Mouse (Mus musculus) embryonic facial prominence, embryonic 10.5 days (tissue): ENCODE results near the gene Sept1. TPM values are rescaled to one million over a fixed set of nuclear protein-coding genes. Genes with fewer than 3 reads are reported as not detected.

ENCODE experiments used
- DNase-seq: peaks from one replicate; pipeline ENCODE4 v3.0.0-alpha.2; 2017; ENCODE audit warnings: low spot score
- H3K27ac ChIP-seq: fragments of 300-500 bp; sonication (generic); replicated peaks from 2 replicates; pipeline ENCODE4 v1.5.1; 2016; ENCODE audit warnings: mild to moderate bottlenecking
- H3K27me3 ChIP-seq: fragments of 300-500 bp; sonication (generic); replicated peaks from 2 replicates; pipeline ENCODE4 v1.6.1; 2016; ENCODE audit warnings: low read depth, mild to moderate bottlenecking; ENCODE audit not compliant: poor library complexity, severe bottlenecking
- H3K36me3 ChIP-seq: fragments of 300-500 bp; sonication (generic); replicated peaks from 2 replicates; pipeline ENCODE4 v1.6.1; 2016; ENCODE audit warnings: mild to moderate bottlenecking, moderate library complexity
- H3K4me1 ChIP-seq: fragments of 300-500 bp; sonication (generic); 2 replicates; pipeline ENCODE4 v1.6.1; 2016
- H3K4me3 ChIP-seq: fragments of 300-500 bp; sonication (generic); 2 replicates; pipeline ENCODE4 v1.5.1; 2016; ENCODE audit warnings: mild to moderate bottlenecking, moderate library complexity
- H3K9me3 ChIP-seq: fragments of 300-500 bp; sonication (generic); 2 replicates; pipeline ENCODE4 v1.6.1; 2016; ENCODE audit warnings: mild to moderate bottlenecking
- WGBS: fragments of 180-500 bp; shearing (Covaris S2); methylation state at CpG from one replicate; pipeline ENCODE4 v1.1.7; 2016; 5-methylcytosine and 5-hydroxymethylcytosine counted together
- polyA plus RNA-seq: library from polyadenylated mRNA; unstranded; fragments of >200 nt; fragmentation: Nextera tagmentation; extraction: Ambion mirVana; gene quantifications from 2 replicates; pipeline ENCODE4 v1.2.1, GENCODE M21; 2016

Gene Sept1
- polyA plus RNA-seq, 1 experiment from 2014 or later: 27.3 TPM

- no peak for DNase-seq
- Histone ChIP-seq H3K27me3 (no peaks in the 10 kb centered on the region), H3K4me3 (no peak overlapping the region), H3K4me1 (peaks cover 20% of the 10 kb centered on the region), H3K27ac (no peak overlapping the region), H3K36me3 (peaks cover 49% of the 10 kb centered on the region), H3K9me3 (peaks cover 14% of the 10 kb centered on the region; the same call in 1 of the 2 replicates)
- 94% methylated on average over 2 of the region's 2 CpGs for WGBS
Observed at GRCm38 (mm10) chr7:127270256-127270655, 37.3 kb upstream of the Sept1 start.

DNA sequence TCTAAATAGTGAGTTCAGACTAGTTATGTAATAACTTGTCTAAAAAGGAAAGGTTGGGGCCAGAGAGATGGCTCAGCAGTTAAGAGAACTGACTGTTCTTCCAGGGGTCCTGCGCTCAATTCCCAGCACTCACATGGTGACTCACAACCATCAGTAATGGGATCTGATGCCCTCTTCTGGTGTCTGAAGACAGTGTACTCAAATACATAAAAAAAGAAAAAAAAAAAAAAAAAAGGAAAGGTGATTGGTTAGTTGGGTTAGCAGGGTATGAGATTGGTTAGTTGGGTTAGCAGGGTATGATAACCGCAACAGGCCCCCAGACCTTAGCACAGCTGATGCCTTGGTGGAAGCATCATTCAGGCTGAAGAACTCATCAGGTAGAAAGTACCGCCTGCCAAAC is 30.6 kb upstream of the Sept1 start:
- Histone ChIP-seq H3K27ac (no peak overlapping the region), H3K36me3 (peaks cover 11% of the 10 kb centered on the region), H3K9me3 (peaks cover 3% of the 10 kb centered on the region; the same call in 1 of the 2 replicates), H3K4me1 (peaks cover 18% of the 10 kb centered on the region), H3K27me3 (no peaks in the 10 kb centered on the region), H3K4me3 (no peak overlapping the region)
- WGBS: 91% methylated on average over 3 of the region's 3 CpGs
- no peak for DNase-seq

DNA sequence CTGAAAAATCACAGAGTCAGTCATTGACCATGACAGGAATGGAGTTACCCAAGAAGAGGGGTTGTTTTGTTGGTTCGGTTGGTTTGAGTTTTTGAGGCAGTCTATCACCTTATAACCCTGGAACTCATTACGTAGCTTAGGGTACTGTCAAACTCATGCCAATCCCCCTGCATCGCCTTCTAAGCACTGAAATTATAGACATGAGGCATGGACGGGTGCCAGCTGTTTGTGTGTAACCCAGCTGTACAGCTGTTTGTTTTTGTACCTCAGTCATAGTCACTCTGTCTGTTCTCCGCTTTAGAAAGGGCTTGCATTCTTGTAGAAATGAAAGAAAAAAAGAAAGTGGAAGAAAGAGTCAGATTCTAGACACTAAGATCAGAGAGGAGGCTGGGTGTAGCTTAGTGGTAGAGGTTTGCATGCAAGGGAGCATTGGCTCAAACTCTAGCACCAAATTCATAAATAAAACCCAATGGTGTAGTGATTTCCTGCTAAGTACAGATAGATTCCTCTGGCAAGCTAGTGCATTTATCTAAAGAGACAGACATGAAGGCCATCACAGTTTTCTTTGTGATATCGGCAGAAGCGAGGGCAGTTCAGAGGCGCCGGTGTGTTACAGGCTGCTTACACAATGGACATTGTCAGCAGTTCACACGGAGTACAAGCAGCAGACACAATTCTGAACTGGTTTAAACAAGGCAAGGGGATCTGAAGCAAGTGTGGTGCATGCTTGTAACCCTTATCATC is 29.5 kb upstream of the Sept1 start:
- Histone ChIP-seq H3K4me1 (peaks cover 18% of the 10 kb centered on the region), H3K27me3 (no peaks in the 10 kb centered on the region), H3K36me3 (peaks cover 19% of the 10 kb centered on the region), H3K27ac (no peak overlapping the region), H3K4me3 (no peak overlapping the region), H3K9me3 (no peaks in the 10 kb centered on the region)
- DNase-seq: no peak
- 87% methylated on average over 10 of the region's 10 CpGs for WGBS

DNA sequence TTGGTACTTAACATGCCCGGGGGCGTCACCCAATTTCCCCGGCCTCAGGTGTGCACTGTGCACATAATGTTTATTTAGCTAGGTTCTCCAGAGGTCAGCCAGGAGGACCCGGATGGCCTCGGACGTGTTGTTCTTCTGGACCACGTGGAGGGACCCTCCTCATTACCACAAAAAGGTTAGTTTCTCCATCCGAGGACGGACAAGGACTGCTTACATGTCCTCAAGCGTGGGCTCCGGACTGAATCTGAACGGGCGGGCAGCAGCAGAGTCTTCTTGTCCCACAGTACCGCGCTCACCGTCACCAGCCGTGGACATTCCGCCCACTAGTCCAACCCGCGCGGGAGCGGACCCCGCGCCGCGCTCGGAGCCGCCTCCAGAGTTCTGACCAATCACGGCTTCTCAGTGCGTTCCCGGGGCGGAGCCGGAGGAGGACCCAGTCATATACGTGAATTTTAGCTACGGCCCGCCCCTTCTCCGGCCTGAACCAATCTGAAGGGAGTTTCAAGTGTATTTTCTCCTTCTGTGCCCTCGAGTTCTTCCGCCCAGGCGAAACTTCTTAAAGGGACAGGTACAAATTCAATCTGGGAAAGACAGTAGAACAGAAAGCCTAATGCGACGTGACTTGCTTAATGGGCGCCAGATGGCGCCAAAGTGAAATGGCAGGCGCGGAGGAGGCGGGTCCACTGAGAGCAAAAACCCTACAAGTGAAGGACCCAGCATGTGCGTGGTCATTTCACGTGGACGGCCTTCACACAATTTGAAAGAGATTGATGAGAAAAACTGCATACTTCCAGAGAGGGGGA is 27.6 kb upstream of the Sept1 start, which contains the start of gene Dctpp1:
Dctpp1 (minus strand) TSS at position 401 of the 803 bp plus-strand sequence.
- peaks cover 18% of the 10 kb centered on the region for H3K4me1 ChIP-seq
- no peaks in the 10 kb centered on the region for H3K9me3 ChIP-seq
- peak within 1 kb of the TSS; percentile 82 for H3K27ac ChIP-seq
- H3K4me3 ChIP-seq: peak within 1 kb of the TSS; percentile 82
- H3K36me3 ChIP-seq: peaks cover 37% of the 10 kb centered on the region
- WGBS: under 1% methylated on average over 50 of the region's 50 CpGs
- DNase-seq: peak; percentile 98
- H3K27me3 ChIP-seq: no peaks in the 10 kb centered on the region

DNA sequence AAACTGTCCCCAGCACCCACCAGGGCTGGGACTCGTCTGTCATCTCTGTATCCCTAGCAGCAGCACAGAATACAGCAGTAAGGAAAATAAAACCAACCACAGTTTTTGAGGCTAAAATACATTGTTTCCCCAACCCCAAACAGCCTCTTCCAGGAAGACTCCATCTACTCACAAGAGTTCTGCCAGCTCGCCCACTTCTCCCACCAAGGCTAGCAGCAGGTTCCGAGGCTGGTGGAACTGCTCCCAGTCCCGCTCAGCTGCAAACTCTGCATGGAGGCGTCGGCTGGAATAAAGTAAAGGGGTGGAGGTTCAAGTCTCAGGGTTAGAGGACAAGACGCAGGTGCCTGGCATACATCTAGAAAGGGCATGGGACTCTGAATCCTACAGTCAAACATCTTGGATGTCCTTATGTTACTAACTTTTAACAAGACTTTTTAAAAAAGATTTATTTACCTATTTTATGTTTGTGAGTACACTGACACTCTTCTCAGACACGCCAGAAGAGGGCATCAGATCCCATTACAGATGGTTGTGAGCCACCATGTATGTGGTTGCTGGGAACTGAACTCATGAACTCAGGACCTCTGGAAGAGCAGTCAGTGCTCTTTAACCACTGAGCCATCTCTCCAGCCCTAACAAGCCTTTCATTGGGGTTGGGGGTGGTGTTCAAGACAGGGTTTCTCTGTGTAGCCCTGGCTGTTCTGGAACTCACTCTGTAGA is 26.4 kb upstream of the Sept1 start:
- H3K9me3 ChIP-seq: no peaks in the 10 kb centered on the region
- WGBS: 77% methylated on average over 8 of the region's 8 CpGs
- peak overlapping the region; percentile 82; the same call in 1 of the 2 replicates for H3K27ac ChIP-seq
- no peak for DNase-seq
- H3K4me3 ChIP-seq: peak overlapping the region; percentile 82
- H3K36me3 ChIP-seq: peaks cover 39% of the 10 kb centered on the region
- H3K4me1 ChIP-seq: peaks cover 28% of the 10 kb centered on the region
- H3K27me3 ChIP-seq: no peaks in the 10 kb centered on the region

- 89% methylated on average over 5 of the region's 5 CpGs for WGBS
- DNase-seq: no peak
- no peaks in the 10 kb centered on the region for H3K27me3 ChIP-seq
- H3K4me3 ChIP-seq: no peak overlapping the region
- H3K4me1 ChIP-seq: peaks cover 34% of the 10 kb centered on the region
- peaks cover 54% of the 10 kb centered on the region for H3K36me3 ChIP-seq
- no peak overlapping the region for H3K27ac ChIP-seq
- H3K9me3 ChIP-seq: no peaks in the 10 kb centered on the region
Observed at GRCm38 (mm10) chr7:127256518-127256917, 23.6 kb upstream of the Sept1 start.

- no peak overlapping the region for H3K27ac ChIP-seq
- H3K4me1 ChIP-seq: peaks cover 30% of the 10 kb centered on the region
- H3K9me3 ChIP-seq: no peaks in the 10 kb centered on the region
- peaks cover 58% of the 10 kb centered on the region for H3K36me3 ChIP-seq
- no peak for DNase-seq
- H3K4me3 ChIP-seq: no peak overlapping the region
- WGBS: 90% methylated on average over 2 of the region's 2 CpGs
- no peaks in the 10 kb centered on the region for H3K27me3 ChIP-seq
Observed at GRCm38 (mm10) chr7:127255965-127256364, 23.0 kb upstream of the Sept1 start.

GRCm38 (mm10) chr7:127255008-127255407 is 22.1 kb upstream of the Sept1 start:
- H3K27me3 ChIP-seq: no peaks in the 10 kb centered on the region
- H3K4me1 ChIP-seq: peaks cover 28% of the 10 kb centered on the region
- H3K36me3 ChIP-seq: peaks cover 65% of the 10 kb centered on the region
- WGBS: 36% methylated on average over 4 of the region's 4 CpGs
- H3K9me3 ChIP-seq: no peaks in the 10 kb centered on the region
- peak overlapping the region; percentile 71 for H3K4me3 ChIP-seq
- DNase-seq: no peak
- peak overlapping the region; percentile 90 for H3K27ac ChIP-seq

DNA sequence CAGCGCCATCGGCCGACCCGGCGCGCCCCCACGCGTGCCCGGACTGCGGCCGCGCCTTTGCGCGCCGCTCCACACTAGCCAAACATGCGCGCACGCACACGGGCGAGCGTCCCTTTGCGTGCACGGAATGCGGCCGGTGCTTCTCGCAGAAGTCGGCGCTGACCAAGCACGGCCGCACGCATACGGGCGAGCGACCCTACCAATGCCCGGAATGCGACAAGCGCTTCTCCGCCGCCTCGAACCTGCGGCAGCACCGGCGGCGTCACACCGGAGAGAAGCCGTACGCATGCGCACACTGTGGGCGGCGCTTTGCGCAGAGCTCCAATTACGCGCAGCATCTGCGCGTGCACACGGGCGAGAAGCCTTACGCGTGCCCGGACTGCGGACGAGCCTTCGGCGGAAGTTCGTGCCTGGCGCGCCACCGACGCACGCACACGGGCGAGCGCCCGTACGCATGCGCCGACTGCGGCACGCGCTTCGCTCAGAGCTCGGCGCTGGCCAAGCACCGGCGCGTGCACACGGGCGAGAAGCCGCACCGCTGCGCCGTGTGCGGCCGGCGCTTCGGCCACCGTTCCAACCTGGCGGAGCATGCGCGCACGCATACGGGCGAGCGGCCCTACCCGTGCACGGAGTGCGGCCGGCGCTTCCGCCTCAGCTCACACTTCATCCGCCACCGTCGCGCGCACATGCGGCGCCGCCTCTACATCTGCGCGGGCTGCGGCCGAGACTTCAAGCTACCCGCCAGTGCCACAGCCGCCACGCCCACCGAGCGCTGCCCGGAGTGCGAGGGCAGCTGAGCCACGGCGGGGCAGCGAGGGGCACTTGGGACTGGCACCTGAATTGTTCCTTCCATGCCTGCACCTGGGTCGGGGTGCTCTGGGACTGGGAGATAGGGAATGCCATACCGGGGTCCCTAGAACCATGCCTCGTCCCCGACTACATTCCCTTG is 21.2 kb upstream of the Sept1 start:
- Histone ChIP-seq H3K36me3 (peaks cover 73% of the 10 kb centered on the region), H3K9me3 (no peaks in the 10 kb centered on the region)
- WGBS: under 1% methylated on average over 136 of the region's 136 CpGs

DNA sequence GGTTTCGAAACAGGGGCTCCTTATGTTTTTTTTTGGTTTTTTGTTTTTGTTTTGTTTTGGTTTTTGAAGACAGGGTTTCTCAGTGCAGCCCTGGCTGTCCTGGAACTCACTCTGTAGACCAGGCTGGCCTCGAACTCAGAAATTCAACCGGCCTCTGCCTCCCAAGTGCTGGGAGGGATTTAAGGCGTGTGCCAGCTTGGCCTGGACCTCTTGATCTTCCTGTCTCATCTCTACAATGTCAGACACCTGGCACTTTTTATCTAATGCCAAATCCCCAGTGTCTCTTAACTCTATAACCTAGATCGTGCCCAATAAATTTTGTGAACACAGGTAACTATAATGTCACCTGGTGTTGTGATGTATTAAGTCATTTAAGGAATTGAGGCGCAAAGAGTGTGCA is 20.4 kb upstream of the Sept1 start:
- H3K9me3 ChIP-seq: no peaks in the 10 kb centered on the region
- H3K27ac ChIP-seq: peak overlapping the region; percentile 90
- peaks cover 71% of the 10 kb centered on the region for H3K36me3 ChIP-seq
- H3K27me3 ChIP-seq: no peaks in the 10 kb centered on the region
- peaks cover 16% of the 10 kb centered on the region for H3K4me1 ChIP-seq
- DNase-seq: no peak
- peak overlapping the region; percentile 71 for H3K4me3 ChIP-seq
- WGBS: 82% methylated on average over 6 of the region's 6 CpGs

More for the DNA sequence above, 21.2 kb upstream of the Sept1 start:
- peak; percentile 96 for DNase-seq
- H3K4me1 ChIP-seq: peaks cover 19% of the 10 kb centered on the region
- peak overlapping the region; percentile 90 for H3K27ac ChIP-seq
- peak overlapping the region; percentile 71 for H3K4me3 ChIP-seq
- H3K27me3 ChIP-seq: no peaks in the 10 kb centered on the region

DNA sequence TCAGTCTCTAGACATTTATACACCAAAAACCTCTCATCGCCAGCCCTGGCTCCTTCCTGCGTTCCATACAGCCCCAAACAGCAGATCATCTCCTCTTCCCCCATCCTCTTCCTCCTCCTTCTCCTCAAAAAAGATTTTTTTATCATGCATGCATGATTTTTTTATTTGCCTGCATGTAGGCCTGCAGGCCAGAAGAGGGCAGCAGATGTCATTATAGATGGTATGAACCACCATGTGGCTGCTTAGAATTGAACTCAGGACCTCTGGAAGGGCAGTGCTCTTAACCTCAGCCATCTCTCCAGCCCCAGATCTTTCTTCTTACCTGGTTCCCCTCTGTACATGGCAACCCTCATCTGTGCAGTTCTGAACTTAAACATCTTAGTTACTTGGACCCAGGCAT is 19.5 kb upstream of the Sept1 start:
- WGBS: 90% methylated on average over 2 of the region's 2 CpGs
- Histone ChIP-seq H3K4me1 (peaks cover 16% of the 10 kb centered on the region), H3K27ac (no peak overlapping the region), H3K36me3 (peaks cover 71% of the 10 kb centered on the region), H3K9me3 (no peaks in the 10 kb centered on the region), H3K4me3 (no peak overlapping the region), H3K27me3 (no peaks in the 10 kb centered on the region)
- DNase-seq: no peak
